Mouse (Mus musculus) T-helper 1 cell (primary cell): Measurements from ENCODE around the gene Tmem219.

ENCODE experiments used
- in situ Hi-C: fragments of 300-600 bp; cut with MboI, MseI; formaldehyde crosslinking; loops from one replicate; pipeline ENCODE4 v1.15.1; 2025; ENCODE audit warnings: high pct_unique_total_duplicates

Gene Tmem219

GRCm38 (mm10) chr7:126922624-126923060 is at the start of gene Tmem219:
TSS of gene Tmem219 (minus strand) at chr7:126922917.
- in situ Hi-C loops, result no loop called here

GRCm38 (mm10) chr7:126967361-126967760 is 44.6 kb upstream of the Tmem219 start:
- in situ Hi-C loops, result loop anchor here (25.0 kb wide), 1 partner anchor 130 kb away; the partner anchor contains the start of genes 4930451I11Rik and Doc2a

- in situ Hi-C loops, result loop anchor here (25.0 kb wide), 1 partner anchor 128 kb away; the partner anchor contains the start of genes 4930451I11Rik and Doc2a
Measured at GRCm38 (mm10) chr7:126965568-126965967, 42.9 kb upstream of the Tmem219 start.

DNA sequence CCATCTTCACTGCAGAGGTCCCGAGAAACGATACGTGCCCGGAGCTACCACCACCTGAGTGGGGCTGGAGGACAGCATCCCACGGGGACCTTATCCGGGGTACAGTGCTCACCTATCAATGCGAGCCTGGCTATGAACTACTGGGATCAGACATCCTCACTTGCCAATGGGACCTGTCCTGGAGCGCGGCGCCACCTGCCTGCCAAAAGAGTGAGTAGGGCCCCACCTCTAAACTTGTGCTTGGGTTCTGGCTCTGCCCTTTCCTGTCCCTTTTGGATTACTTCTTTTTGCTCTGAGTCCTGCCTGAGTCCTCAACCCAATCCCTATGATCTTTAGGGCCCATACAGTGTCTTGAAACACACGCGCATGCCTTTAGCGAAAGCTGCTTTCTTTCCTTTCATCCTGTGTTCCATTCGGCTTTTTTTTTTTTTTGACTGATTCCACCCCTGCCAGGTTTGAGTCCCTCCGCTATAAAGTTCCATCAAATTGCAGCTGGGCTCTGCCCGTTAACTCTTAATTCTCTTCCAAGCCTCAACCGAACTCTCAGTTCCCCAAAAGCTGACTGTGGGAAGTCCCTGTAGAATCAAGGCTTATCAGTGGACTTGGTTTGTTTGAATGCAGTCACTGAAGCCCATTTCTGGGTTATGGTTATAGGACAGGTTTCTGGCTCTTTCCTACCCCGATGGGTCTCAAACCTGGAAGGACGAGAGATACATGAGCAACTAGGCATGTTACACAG is 41.0 kb upstream of the Tmem219 start:
- in situ Hi-C loops, result loop anchor here (25.0 kb wide), 1 partner anchor 126 kb away; the partner anchor contains the start of genes 4930451I11Rik and Doc2a

DNA sequence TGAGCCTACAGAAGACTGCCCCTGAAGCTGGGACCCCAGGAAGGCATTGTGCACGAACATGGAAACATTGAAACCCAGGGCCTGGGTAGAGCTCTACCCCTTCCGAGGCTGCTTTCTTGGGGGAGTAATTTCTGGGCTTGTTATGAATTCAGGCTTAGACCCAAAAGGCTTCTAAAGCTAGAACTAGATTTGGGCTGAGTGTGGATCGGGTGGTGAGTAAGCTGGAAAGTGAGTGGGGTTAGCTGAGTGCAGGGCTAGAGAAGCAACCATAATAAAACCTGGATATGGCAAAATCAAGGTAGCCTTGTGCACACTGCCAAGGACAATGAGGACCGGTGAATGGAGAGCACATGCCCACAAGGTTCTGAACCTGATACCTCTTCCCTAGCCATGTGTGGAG is 39.2 kb upstream of the Tmem219 start:
- in situ Hi-C loops, result loop anchor here (25.0 kb wide), 1 partner anchor 125 kb away; the partner anchor contains the start of genes 4930451I11Rik and Doc2a

GRCm38 (mm10) chr7:126961095-126961494 is 38.4 kb upstream of the Tmem219 start:
- in situ Hi-C loops, result loop anchor here (25.0 kb wide), 1 partner anchor 124 kb away; the partner anchor contains the start of genes 4930451I11Rik and Doc2a

GRCm38 (mm10) chr7:126959780-126960179 is 37.1 kb upstream of the Tmem219 start:
- in situ Hi-C loops, result loop anchor here (25.0 kb wide), 1 partner anchor 122 kb away; the partner anchor contains the start of genes 4930451I11Rik and Doc2a

DNA sequence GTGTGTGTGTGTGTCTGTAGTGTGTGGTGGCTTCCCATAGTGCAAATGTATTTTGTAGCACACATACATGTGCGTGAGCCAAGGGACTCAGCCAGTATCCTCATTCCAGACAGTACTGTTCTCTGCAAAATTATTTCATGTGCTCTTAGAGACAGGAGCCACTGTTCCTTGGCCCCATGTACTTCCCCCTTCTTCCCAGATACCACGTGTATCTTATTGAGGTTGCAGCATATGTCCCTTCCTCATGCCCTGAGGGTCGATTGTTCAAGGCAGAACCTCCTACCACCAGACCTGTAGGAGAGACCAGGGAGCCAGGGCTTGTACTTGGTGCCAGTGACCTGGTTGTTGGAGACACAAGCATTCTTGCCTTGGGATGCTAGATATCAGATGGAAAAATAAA is 32.4 kb upstream of the Tmem219 start:
- in situ Hi-C loops, result loop anchor here (25.0 kb wide), 1 partner anchor 118 kb away; the partner anchor contains the start of genes 4930451I11Rik and Doc2a

DNA sequence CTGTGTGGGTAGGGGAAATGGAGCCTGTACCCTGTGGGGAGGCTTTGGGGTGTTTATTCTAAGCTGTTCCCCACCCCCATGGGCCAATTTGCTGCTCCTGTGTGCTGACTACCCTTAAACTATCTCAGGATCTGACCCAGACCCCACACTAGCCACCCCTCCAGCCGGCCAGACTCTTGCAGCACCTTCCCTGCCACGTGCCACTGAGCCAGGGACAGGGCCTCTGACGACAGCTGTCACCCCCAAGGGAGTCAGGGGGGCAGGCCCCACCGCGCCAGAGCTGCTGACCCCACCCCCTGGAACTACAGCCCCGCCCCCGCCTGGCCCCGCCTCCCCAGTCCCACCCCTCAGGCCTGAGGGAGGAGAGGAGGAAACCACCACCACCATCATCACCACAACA is 29.9 kb upstream of the Tmem219 start:
- in situ Hi-C loops, result loop anchor here (25.0 kb wide), 1 partner anchor 115 kb away; the partner anchor contains the start of genes 4930451I11Rik and Doc2a

DNA sequence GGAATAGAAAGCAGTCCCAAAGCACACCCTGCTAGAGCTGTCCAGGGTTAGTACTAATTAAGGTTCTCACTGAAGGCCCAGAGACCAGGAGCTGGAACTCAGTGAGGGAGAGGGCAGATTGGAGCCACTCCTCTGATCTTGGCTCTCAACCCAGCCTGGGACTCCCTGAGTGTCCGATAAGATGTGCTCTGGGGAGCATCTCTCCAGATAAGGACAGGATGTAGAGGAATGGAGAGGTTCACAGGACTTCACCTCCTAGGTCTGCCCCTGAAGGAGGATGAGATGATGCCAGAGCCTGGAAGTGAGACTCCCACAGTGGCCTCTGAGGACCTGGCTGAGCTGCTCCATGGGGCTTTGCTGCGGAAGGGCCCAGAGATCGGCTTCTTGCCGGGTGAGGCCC is 29.0 kb upstream of the Tmem219 start:
- in situ Hi-C loops, result loop anchor here (25.0 kb wide), 1 partner anchor 114 kb away; the partner anchor contains the start of genes 4930451I11Rik and Doc2a

GRCm38 (mm10) chr7:126950647-126951615 is 28.2 kb upstream of the Tmem219 start:
- in situ Hi-C loops, result loop anchor here (25.0 kb wide), 1 partner anchor 114 kb away; the partner anchor contains the start of genes 4930451I11Rik and Doc2a

GRCm38 (mm10) chr7:126949793-126950646 is 27.3 kb upstream of the Tmem219 start, which contains the start of gene Sez6l2:
TSS of gene Sez6l2 (plus strand) at chr7:126950563.
- in situ Hi-C loops, result loop anchor here (25.0 kb wide), 1 partner anchor 113 kb away; the partner anchor contains the start of genes 4930451I11Rik and Doc2a

- in situ Hi-C loops, result no loop called here
Measured at GRCm38 (mm10) chr7:126949403-126949792, 26.7 kb upstream of the Tmem219 start, which contains the start of gene Asphd1. TSS of gene Asphd1 (minus strand) at chr7:126949582.

- in situ Hi-C loops, result no loop called here
Measured at GRCm38 (mm10) chr7:126948626-126949025, 25.9 kb upstream of the Tmem219 start.

- in situ Hi-C loops, result no loop called here
Measured at GRCm38 (mm10) chr7:126946530-126946929, 23.8 kb upstream of the Tmem219 start.

DNA sequence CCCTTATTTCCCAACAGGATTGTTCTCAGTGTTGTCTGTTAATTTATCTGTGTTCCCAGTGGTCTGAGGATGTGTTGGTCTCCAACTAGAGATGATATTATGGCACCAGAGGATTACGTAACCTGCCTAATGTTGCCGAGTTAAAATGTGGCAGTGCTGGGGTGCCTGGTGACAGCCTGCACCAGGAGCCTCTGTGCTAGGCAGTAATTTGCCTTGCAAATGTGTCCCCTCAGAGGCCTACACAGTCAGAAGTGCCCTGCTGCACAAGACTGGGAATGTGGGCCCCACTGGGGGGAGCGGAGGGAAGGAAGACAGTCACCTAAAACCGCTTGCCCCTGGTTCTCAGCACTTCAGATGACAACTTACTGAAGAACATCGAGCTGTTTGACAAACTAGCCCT is 19.1 kb upstream of the Tmem219 start:
- in situ Hi-C loops, result no loop called here

- in situ Hi-C loops, result no loop called here
Measured at GRCm38 (mm10) chr7:126941171-126941570, 18.5 kb upstream of the Tmem219 start.

DNA sequence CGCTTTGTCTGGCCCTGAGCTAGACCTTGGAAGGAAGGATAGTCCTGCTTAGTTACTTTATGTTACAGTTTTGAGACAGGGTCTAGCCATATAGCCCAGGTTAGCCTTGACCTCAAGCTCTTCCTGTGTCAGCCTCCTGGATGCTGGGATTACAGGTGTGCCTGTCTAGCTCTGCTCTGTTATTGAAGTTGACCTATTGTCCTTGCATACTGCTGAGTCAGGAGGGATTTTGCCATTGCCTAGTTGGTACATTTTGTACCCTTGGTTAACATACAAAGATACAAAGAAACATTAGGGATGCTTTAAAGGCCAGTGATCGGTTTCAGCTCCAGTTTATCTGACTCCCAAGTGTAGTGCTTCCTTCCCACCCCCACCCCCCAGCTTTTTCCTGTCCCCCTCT is 9.9 kb upstream of the Tmem219 start:
- in situ Hi-C loops, result no loop called here

DNA sequence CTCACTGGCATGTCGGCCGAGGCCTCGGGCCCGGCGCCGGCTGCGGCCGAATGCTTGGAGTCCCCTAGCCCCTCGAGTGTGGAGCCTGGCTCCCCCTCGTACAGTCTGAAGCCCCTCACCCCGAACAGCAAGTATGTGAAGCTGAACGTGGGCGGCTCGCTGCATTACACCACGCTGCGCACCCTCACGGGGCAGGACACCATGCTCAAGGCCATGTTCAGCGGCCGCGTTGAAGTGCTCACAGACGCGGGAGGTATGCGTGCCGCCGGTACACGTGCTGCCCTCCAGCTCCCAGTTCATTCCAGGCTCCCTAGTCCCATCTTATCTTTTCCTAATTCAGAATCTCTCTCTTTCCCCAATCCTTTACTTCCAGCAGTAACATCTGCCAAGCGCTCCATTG is 6.3 kb upstream of the Tmem219 start:
- in situ Hi-C loops, result no loop called here

DNA sequence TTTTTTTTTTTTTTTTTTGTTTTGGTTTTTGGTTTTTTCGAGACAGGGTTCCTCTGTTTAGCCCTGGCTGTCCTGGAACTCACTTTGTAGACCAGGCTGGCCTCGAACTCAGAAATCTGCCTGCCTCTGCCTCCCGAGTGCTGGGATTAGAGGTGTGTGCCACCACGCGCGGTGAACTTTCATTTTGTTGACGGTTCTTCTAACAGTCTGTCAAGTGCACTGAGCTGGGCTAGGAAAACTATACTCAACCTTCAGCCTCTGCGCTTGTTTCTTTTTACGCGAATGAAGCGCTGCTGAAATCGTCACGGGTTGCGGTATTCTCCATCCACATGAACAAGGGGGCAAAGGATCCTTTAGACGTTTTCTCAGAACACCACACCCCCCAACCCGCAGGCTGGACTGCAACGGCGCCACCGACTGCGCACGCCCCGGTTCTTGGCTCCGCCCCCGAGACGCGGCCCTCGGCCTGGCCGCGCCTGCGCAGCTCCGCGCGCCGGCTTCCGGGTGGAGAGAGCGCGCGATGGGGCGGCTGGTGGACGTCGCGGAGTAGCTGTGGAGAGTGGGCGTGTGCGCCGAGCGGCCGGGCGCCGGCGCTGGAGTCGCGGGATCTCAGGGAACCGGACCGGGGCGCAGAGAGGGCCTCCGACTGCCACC is 5.8 kb upstream of the Tmem219 start, which contains the start of gene Kctd13:
Kctd13 (plus strand) TSS at position 496 of the 654 bp plus-strand sequence.
- in situ Hi-C loops, result no loop called here
